Mouse (Mus musculus): ENCODE data around the gene Ccnd2.

- TF ChIP-seq EP300 (IDR thresholded peaks at IDR 0.05) (no peak), CTCF (IDR thresholded peaks at IDR 0.05) (peak; percentile 78)
Measured at GRCm38 (mm10) chr6:127122221-127122806, 29.7 kb downstream of the Ccnd2 start.
